Mouse (Mus musculus) intestine, embryonic 14.5 days (tissue): ENCODE data around the gene Gm49354. TPM values are rescaled to one million over a fixed set of nuclear protein-coding genes. Genes with fewer than 3 reads are reported as not detected.
A peak's percentile ranks its signal among the peaks of the same experiment; 100 is the strongest.
"Not testable (repeated sequence)": the region's sequence is repeated elsewhere in the genome, so short reads cannot be mapped to it uniquely, and the experiment has no call there.

Experiments
- ATAC-seq: fragments of 200-750 bp; cut with Nextera tagmentation; replicated peaks from 2 replicates; pipeline ENCODE4 v1.8.0; 2017; ENCODE audit warnings: low read depth, moderate number of reproducible peaks, moderate TSS enrichment, moderate library complexity; ENCODE audit not compliant: low FRiP score, low TSS enrichment
- DNase-seq: peaks from one replicate; pipeline ENCODE4 v3.0.0-alpha.2; 2018; ENCODE audit warnings: low spot score
- H3K27ac ChIP-seq: fragments of 300-500 bp; sonication (generic); 2 replicates; pipeline ENCODE4 v1.5.1; 2014; ENCODE audit warnings: low read depth, mild to moderate bottlenecking, control low read depth
- H3K27me3 ChIP-seq: fragments of 300-500 bp; sonication (generic); replicated peaks from 2 replicates; pipeline ENCODE4 v1.6.1; 2014; ENCODE audit warnings: low read length, control low read depth; ENCODE audit not compliant: control insufficient read depth, insufficient read depth
- H3K36me3 ChIP-seq: fragments of 300-500 bp; sonication (generic); 2 replicates; pipeline ENCODE4 v1.6.1; 2014; ENCODE audit warnings: low read length, control low read depth; ENCODE audit not compliant: control insufficient read depth, insufficient read depth
- H3K4me1 ChIP-seq: fragments of 300-500 bp; sonication (generic); replicated peaks from 2 replicates; pipeline ENCODE4 v1.6.1; 2014; ENCODE audit warnings: low read length, control low read depth, mixed read lengths; ENCODE audit not compliant: control insufficient read depth, insufficient read depth
- H3K4me2 ChIP-seq: fragments of 300-500 bp; sonication (generic); 2 replicates; pipeline ENCODE4 v1.6.1; 2014; ENCODE audit warnings: low read length
- H3K4me3 ChIP-seq: fragments of 300-500 bp; sonication (generic); 2 replicates; pipeline ENCODE4 v1.5.1; 2014; ENCODE audit warnings: low read depth, low read length, control low read depth, mixed read lengths
- H3K9ac ChIP-seq: fragments of 300-500 bp; sonication (generic); 2 replicates; pipeline ENCODE4 v1.6.1; 2014; ENCODE audit warnings: mild to moderate bottlenecking, low read length
- H3K9me3 ChIP-seq: fragments of 300-500 bp; sonication (generic); 2 replicates; pipeline ENCODE4 v1.6.1; 2016; ENCODE audit warnings: low read length, control low read depth; ENCODE audit not compliant: control insufficient read depth
- WGBS: fragments of 180-500 bp; shearing (Covaris S2); extraction: QIAGEN DNeasy Blood & Tissue Kit; methylation state at CpG from one replicate; pipeline ENCODE4 v1.1.7; 2014; 5-methylcytosine and 5-hydroxymethylcytosine counted together
- polyA plus RNA-seq: library from polyadenylated mRNA; unstranded; fragments of >200 nt; fragmentation: Nextera tagmentation; extraction: Ambion mirVana; gene quantifications from 2 replicates; pipeline ENCODE4 v1.2.1, GENCODE M21; 2014

Gm49354 gene
- polyA plus RNA-seq, 1 experiment from 2014 or later, result not detected

- H3K27ac ChIP-seq, result no peak overlapping the region
- H3K36me3 ChIP-seq, result peaks cover 100% of the 10 kb centered on the region
- ATAC-seq (no peak), DNase-seq (no peak)
- no peak overlapping the region for H3K9ac ChIP-seq
- H3K4me1 ChIP-seq, result no peaks in the 10 kb centered on the region
- no peak overlapping the region for H3K4me3 ChIP-seq
- no peaks in the 10 kb centered on the region for H3K27me3 ChIP-seq
- no peaks in the 10 kb centered on the region for H3K9me3 ChIP-seq
- H3K4me2 ChIP-seq, result no peak overlapping the region
- WGBS, result 80% methylated on average over 6 of the region's 6 CpGs
These were observed 19.0 kb upstream of the Gm49354 start for GRCm38 (mm10) chr13:59801000-59801399.

- Histone ChIP-seq H3K27me3 (no peaks in the 10 kb centered on the region), H3K4me1 (no peaks in the 10 kb centered on the region), H3K4me3 (no peak overlapping the region), H3K4me2 (no peak overlapping the region), H3K36me3 (peaks cover 100% of the 10 kb centered on the region), H3K9me3 (no peaks in the 10 kb centered on the region), H3K27ac (no peak overlapping the region), H3K9ac (no peak overlapping the region)
- no peak for DNase-seq
- ATAC-seq, result no peak
- WGBS, result 78% methylated on average over 2 of the region's 2 CpGs
These were observed 18.0 kb upstream of the Gm49354 start for GRCm38 (mm10) chr13:59800077-59800476.

- WGBS, result 92% methylated on average over 1 of the region's 1 CpGs
- Histone ChIP-seq H3K9ac (no peak overlapping the region), H3K4me2 (no peak overlapping the region), H3K9me3 (no peaks in the 10 kb centered on the region), H3K27ac (no peak overlapping the region), H3K4me1 (no peaks in the 10 kb centered on the region), H3K27me3 (no peaks in the 10 kb centered on the region), H3K36me3 (peaks cover 99% of the 10 kb centered on the region), H3K4me3 (no peak overlapping the region)
- DNase-seq (no peak), ATAC-seq (no peak)
These were observed 16.3 kb upstream of the Gm49354 start for GRCm38 (mm10) chr13:59798306-59798705.

- no peaks in the 10 kb centered on the region for H3K9me3 ChIP-seq
- no peak overlapping the region for H3K4me2 ChIP-seq
- no peak overlapping the region for H3K27ac ChIP-seq
- no peaks in the 10 kb centered on the region for H3K4me1 ChIP-seq
- 90% methylated on average over 9 of the region's 9 CpGs for WGBS
- no peak for DNase-seq
- no peak overlapping the region for H3K9ac ChIP-seq
- no peak overlapping the region for H3K4me3 ChIP-seq
- no peak for ATAC-seq
- H3K27me3 ChIP-seq, result no peaks in the 10 kb centered on the region
- H3K36me3 ChIP-seq, result peaks cover 99% of the 10 kb centered on the region
These were observed 14.4 kb upstream of the Gm49354 start for GRCm38 (mm10) chr13:59796466-59796848.

- no peak overlapping the region for H3K4me2 ChIP-seq
- H3K9ac ChIP-seq, result no peak overlapping the region
- peak; percentile 72; the same call in 1 of the 2 replicates for ATAC-seq
- H3K27me3 ChIP-seq, result no peaks in the 10 kb centered on the region
- no peaks in the 10 kb centered on the region for H3K9me3 ChIP-seq
- H3K4me1 ChIP-seq, result no peaks in the 10 kb centered on the region
- H3K4me3 ChIP-seq, result no peak overlapping the region
- WGBS, result 88% methylated on average over 6 of the region's 6 CpGs
- no peak overlapping the region for H3K27ac ChIP-seq
- peaks cover 98% of the 10 kb centered on the region for H3K36me3 ChIP-seq
- DNase-seq, result no peak
These were observed 13.9 kb upstream of the Gm49354 start for GRCm38 (mm10) chr13:59795807-59796465.

GRCm38 (mm10) chr13:59794786-59795185, 12.7 kb upstream of the Gm49354 start:
- Histone ChIP-seq H3K4me3 (no peak overlapping the region), H3K4me2 (no peak overlapping the region), H3K27me3 (no peaks in the 10 kb centered on the region), H3K4me1 (no peaks in the 10 kb centered on the region), H3K9me3 (no peaks in the 10 kb centered on the region), H3K9ac (no peak overlapping the region), H3K36me3 (peaks cover 98% of the 10 kb centered on the region), H3K27ac (no peak overlapping the region)
- 91% methylated on average over 1 of the region's 1 CpGs for WGBS
- DNase-seq (no peak), ATAC-seq (no peak)

GRCm38 (mm10) chr13:59779744-59780264, 2.2 kb downstream of the Gm49354 start:
- H3K9me3 ChIP-seq, ATAC-seq, H3K4me3 ChIP-seq, H3K27ac ChIP-seq, DNase-seq, H3K4me1 ChIP-seq, H3K4me2 ChIP-seq, H3K9ac ChIP-seq, H3K27me3 ChIP-seq: not testable (repeated sequence)
- 96% methylated on average over 1 of the region's 1 CpGs for WGBS
- H3K36me3 ChIP-seq, result peaks cover 96% of the 10 kb centered on the region

- peaks cover 92% of the 10 kb centered on the region for H3K36me3 ChIP-seq
- no peaks in the 10 kb centered on the region for H3K9me3 ChIP-seq
- no peak overlapping the region for H3K9ac ChIP-seq
- H3K4me1 ChIP-seq, result no peaks in the 10 kb centered on the region
- 80% methylated on average over 4 of the region's 4 CpGs for WGBS
- H3K4me2 ChIP-seq, result no peak overlapping the region
- no peak overlapping the region for H3K4me3 ChIP-seq
- no peak overlapping the region for H3K27ac ChIP-seq
- ATAC-seq (no peak), DNase-seq (no peak)
- H3K27me3 ChIP-seq, result no peaks in the 10 kb centered on the region
These were observed 2.8 kb downstream of the Gm49354 start for GRCm38 (mm10) chr13:59779213-59779612.

- H3K36me3 ChIP-seq, result peaks cover 73% of the 10 kb centered on the region
- no peak for DNase-seq
- H3K27ac ChIP-seq, result no peak overlapping the region
- H3K27me3 ChIP-seq, result no peaks in the 10 kb centered on the region
- WGBS, result 88% methylated on average over 3 of the region's 3 CpGs
- no peak overlapping the region for H3K4me3 ChIP-seq
- no peak overlapping the region for H3K9ac ChIP-seq
- H3K4me1 ChIP-seq, result peaks cover 12% of the 10 kb centered on the region; the same call in 1 of the 2 replicates
- H3K4me2 ChIP-seq, result no peak overlapping the region
- H3K9me3 ChIP-seq, result no peaks in the 10 kb centered on the region
- no peak for ATAC-seq
These were observed 6.9 kb downstream of the Gm49354 start for GRCm38 (mm10) chr13:59775168-59775567.
